Mouse (Mus musculus) telencephalon, adult 2 months (tissue): ENCODE measurements around the gene Sfxn2.
"Not testable (repeated sequence)": the region's sequence is repeated elsewhere in the genome, so short reads cannot be mapped to it uniquely, and the experiment has no call there.

ENCODE experiments used
- DNase-seq: peaks from one replicate; pipeline ENCODE4 v3.0.0-alpha.2; 2011; ENCODE audit warnings: low read depth, low spot score

Sfxn2 gene

GRCm38 (mm10) chr19:46542750-46543149 is 30.4 kb upstream of the Sfxn2 start:
- no peak for DNase-seq

- DNase-seq: no peak
These were observed 25.6 kb upstream of the Sfxn2 start for GRCm38 (mm10) chr19:46547565-46547964.

GRCm38 (mm10) chr19:46548110-46548509 is 25.1 kb upstream of the Sfxn2 start:
- DNase-seq: no peak

GRCm38 (mm10) chr19:46550385-46550784 is 22.8 kb upstream of the Sfxn2 start:
- no peak for DNase-seq

GRCm38 (mm10) chr19:46552496-46552895 is 20.7 kb upstream of the Sfxn2 start:
- DNase-seq: no peak

- no peak for DNase-seq
These were observed 19.6 kb upstream of the Sfxn2 start for GRCm38 (mm10) chr19:46553541-46553955.

- no peak for DNase-seq
These were observed 15.2 kb upstream of the Sfxn2 start for GRCm38 (mm10) chr19:46558009-46558408.

GRCm38 (mm10) chr19:46558631-46559030 is 14.5 kb upstream of the Sfxn2 start:
- no peak for DNase-seq

GRCm38 (mm10) chr19:46562132-46562531 is 11.0 kb upstream of the Sfxn2 start:
- DNase-seq: peak; percentile 26

- DNase-seq: peak; percentile 19
These were observed 10.3 kb upstream of the Sfxn2 start for GRCm38 (mm10) chr19:46562581-46563515.

- DNase-seq: no peak
These were observed 9.6 kb upstream of the Sfxn2 start for GRCm38 (mm10) chr19:46563603-46564002.

- no peak for DNase-seq
These were observed 9.1 kb upstream of the Sfxn2 start for GRCm38 (mm10) chr19:46564043-46564462.

GRCm38 (mm10) chr19:46571211-46571877 is 1.8 kb upstream of the Sfxn2 start:
- DNase-seq: not testable (repeated sequence)

- DNase-seq: no peak
These were observed 1.3 kb upstream of the Sfxn2 start for GRCm38 (mm10) chr19:46571878-46572244.

- DNase-seq: no peak
These were observed 617 bp upstream of the Sfxn2 start for GRCm38 (mm10) chr19:46572548-46572947.

- no peak for DNase-seq
These were observed 825 bp downstream of the Sfxn2 start for GRCm38 (mm10) chr19:46573990-46574389.

- DNase-seq: no peak
These were observed 2.0 kb downstream of the Sfxn2 start for GRCm38 (mm10) chr19:46575196-46575595.

- peak; percentile 58 for DNase-seq
These were observed 14.8 kb downstream of the Sfxn2 start for GRCm38 (mm10) chr19:46587823-46588508.

GRCm38 (mm10) chr19:46591575-46591974 is 18.4 kb downstream of the Sfxn2 start:
- no peak for DNase-seq

- no peak for DNase-seq
These were observed 19.7 kb downstream of the Sfxn2 start for GRCm38 (mm10) chr19:46592751-46593439.

- DNase-seq: no peak
These were observed 25.0 kb downstream of the Sfxn2 start for GRCm38 (mm10) chr19:46598187-46598586.
